Mouse (Mus musculus): ENCODE measurements around the gene Syk.

Syk gene

GRCm38 (mm10) chr13:52600015-52600643 is 17.2 kb downstream of the Syk start:
- DNase-seq (ENCODE audit: low spot score) = no peak

- no peak for DNase-seq (ENCODE audit: low spot score)
Measured at GRCm38 (mm10) chr13:52602752-52603151, 19.8 kb downstream of the Syk start.

DNA sequence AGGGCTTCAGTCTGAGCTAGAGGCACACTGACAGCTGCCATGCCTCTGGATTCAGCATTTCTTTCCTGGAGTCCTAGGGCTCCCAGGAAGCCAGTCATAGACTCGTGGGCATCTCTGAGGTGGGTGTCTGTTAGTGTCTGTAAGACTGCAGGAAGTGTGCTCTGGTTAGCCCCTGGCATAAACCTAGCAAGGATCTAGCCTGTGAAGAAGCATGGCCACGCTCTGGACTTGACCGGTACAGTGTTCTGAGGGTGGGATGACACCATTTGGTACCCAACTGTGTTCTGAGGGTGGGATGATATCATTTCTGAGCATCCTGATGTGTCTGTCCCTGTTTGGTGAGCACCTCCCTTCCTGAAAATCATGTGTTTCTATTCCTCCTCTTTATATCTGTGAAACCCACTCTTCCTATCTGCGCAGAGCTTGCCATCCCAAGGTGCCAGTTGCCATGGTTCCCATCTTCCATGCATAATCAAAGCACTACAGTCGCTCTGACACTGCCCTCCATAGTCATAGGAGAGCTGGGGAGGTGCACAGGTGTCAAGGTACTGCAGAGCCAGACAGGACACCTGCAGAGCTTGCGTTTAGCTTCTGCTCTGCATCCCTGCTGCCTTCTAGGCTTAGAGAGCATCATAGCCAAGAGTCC is 20.9 kb downstream of the Syk start:
- no peak for DNase-seq (ENCODE audit: low spot score)

- DNase-seq (ENCODE audit: low spot score) = no peak
Measured at GRCm38 (mm10) chr13:52605006-52605405, 22.0 kb downstream of the Syk start.

- no peak for DNase-seq (ENCODE audit: low spot score)
Measured at GRCm38 (mm10) chr13:52605911-52606310, 22.9 kb downstream of the Syk start.

DNA sequence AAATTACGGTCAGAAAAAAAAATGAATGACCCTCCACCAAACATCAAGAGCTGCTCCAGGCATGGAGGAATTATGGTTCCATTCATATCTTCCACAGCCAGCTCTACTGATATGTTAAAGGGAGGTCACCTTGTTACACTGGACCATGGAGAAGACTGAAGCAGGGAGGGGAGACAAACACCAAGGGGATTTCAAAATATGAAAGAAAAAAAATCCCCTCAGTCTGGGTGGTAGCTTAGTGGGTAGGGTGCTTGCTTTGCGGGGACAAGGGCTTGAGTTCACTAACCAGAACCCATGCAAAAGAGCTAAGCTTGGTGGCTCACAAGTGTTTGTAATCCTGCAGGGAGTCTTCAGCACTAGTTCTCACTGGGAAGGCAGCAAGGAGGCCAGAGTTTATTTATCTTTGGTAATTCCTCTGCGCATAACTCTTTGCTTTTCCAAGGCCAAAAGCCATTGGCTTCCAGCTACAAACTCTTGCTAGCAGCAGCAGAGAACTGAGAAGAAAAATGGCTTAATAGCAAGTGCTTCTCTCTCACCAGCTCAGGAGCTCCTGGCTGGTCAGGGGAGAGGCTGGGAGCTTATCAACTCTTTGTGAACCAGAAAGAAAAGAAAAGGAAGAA is 23.8 kb downstream of the Syk start:
- DNase-seq (ENCODE audit: low spot score) = no peak

DNA sequence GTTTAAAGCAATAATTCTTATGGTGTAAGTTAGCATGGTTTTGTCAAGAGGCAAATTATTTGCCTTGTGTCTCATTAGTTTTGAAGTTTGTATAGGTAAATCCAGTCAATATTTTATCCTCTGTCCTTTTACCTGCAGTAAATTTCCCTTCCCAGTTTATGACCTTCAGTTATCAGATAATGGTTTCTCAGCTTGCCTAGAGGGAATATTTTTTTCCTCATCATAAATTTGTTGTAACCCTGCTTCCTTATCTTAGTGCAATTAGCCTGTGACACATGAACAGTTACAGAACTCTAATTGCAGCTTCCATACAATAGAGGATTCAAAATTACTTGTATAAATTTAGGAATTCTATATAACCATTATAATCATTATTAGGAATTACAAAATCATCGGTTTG is 25.0 kb downstream of the Syk start:
- DNase-seq (ENCODE audit: low spot score) = no peak

DNA sequence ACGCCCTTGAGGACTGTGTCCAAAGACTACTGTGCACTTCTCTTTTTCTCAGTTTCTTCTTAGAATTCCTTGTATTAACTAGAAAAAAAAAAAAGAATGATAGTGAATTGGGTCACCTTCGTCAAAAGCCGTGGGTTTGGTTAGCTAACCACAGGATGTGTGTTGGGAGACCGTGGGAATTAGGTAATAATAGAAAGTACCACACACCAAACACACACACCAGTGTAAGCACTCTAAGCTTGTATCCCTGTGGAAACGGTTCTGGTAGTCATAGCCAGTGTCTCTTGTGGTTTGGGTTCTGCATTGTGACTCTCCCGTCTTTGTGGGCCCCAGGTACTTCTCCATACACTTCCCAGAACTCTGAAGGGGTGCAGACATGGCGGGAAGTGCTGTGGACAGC is 27.5 kb downstream of the Syk start:
- DNase-seq (ENCODE audit: low spot score) = no peak

DNA sequence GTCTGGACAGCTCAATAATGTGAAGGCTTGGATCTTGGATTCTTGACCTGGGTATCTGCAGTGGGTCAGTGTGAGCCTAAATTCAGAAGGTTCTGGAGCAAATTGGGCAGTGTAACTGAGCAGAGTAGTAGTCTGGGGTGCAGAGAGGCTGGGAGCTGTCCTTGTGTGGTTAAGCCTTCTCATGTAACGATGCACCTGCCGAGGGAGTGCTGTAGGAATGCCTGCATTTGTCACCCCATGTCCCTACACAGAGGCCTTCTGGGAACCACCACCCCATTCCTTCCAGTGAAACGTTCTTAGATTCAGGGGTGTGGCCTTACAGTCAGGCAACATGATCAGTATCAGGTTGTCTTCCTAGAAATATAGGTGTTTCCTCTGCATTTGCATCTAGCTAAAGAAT is 30.3 kb downstream of the Syk start:
- no peak for DNase-seq (ENCODE audit: low spot score)

- DNase-seq (ENCODE audit: low spot score) = no peak
Measured at GRCm38 (mm10) chr13:52615085-52615484, 32.1 kb downstream of the Syk start.

- DNase-seq (ENCODE audit: low spot score) = no peak
Measured at GRCm38 (mm10) chr13:52617096-52617714, 34.2 kb downstream of the Syk start.

DNA sequence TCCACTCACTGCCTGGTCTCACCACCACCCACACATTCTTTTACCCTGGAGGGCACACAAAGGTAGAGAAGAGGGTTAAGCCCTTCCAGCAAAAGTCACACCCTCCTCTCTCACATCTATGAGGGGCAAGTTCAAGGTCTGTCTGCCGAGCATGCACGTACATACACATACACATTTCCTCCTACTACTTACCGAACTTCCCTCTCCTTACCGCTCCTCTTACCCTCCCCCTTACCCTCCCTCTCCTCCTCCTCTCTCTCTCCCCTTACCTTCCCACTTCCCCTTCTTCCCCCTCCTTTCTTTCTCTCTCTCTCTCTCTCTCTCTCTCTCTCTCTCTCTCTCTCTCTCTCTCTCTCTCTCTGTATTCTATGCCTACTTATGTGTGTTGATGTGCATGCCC is 35.6 kb downstream of the Syk start:
- no peak for DNase-seq (ENCODE audit: low spot score)

- no peak for DNase-seq (ENCODE audit: low spot score)
Measured at GRCm38 (mm10) chr13:52619482-52619881, 36.5 kb downstream of the Syk start.

DNA sequence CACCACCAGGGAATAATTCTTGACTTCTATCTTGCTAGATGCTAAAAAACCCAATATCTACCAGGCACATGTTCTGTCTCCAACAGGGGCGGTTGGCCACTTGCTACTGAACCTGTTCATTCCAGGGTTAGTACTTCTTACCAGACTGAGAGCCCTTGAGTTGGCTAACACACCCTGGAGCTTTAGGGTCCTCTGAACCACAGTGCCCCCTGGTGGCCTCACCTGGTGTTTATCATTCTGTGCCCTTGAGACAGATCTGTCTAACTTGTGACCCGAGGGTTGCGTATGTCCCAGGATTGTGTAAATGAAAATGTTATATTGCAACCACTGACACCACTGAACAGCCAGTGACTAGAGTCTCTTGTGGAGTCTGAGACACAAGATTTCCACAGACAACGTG is 41.1 kb downstream of the Syk start:
- peak; percentile 63 for DNase-seq (ENCODE audit: low spot score)

DNA sequence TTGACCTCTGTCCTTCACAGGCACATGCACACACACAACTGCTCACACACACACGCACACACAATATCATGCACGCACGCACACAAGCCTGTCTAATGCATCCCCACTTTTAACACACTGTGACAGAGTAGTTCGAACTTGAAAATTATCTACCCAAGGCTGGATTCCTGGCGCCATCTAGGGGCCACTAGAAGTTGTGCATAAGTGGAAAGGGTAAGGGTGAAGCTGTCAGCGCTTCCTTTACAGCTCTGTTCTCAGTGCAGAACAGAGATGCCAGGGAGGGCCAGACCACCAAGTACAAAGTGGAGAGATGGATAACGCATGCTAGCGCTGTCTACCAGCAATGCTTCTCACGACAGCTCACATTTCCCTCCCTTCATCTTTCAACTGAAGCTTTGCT is 45.6 kb downstream of the Syk start:
- no peak for DNase-seq (ENCODE audit: low spot score)

GRCm38 (mm10) chr13:52631624-52632023 is 48.7 kb downstream of the Syk start:
- DNase-seq (ENCODE audit: low spot score) = no peak

GRCm38 (mm10) chr13:52635484-52635883 is 52.5 kb downstream of the Syk start:
- no peak for DNase-seq (ENCODE audit: low spot score)

DNA sequence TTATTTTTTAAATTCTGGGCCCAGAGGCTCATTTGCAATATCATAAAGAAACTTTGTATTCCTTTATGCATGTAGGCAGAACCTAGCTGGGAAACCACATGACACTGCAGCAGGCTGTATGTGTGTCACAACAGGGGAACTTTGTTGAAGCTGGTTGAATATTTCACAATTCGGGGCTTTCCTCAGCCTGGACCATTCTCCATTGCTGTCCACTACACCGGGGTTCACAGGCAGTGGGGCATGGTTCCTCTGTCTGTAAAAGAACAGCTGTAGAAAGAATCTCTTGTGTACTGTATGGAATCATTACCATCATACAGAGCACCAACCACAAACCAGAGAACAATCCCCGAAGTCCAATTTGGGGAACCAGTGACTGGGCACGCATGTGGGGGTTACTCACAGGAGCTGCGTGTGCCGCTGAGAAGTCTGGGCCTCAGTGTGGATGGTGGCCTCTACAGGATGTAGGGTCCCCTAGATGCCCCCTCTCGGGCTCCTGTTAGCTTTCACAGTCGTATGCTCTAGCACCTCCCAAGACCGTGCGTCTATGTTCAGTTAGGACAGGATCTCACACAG is 53.3 kb downstream of the Syk start:
- DNase-seq (ENCODE audit: low spot score) = no peak

DNA sequence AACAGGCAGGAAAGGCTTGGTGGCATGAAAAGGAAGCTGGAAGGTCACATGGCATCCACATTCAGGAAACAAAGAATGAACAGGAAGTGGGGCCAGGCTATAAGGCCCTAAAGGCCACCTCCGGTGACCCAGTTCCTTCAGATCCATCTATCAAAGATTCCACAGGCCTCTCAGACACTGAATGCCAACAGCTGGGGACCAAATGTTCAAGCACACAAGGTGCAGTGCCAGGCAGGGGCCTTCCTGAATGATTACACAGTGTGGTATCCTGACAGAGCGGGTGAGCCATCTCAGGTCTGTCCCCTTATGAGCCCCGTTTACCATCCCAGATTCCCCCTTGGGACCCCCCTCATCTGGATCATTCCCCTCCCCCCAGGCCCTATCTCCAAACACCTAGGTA is 63.6 kb downstream of the Syk start:
- no peak for DNase-seq (ENCODE audit: low spot score)

DNA sequence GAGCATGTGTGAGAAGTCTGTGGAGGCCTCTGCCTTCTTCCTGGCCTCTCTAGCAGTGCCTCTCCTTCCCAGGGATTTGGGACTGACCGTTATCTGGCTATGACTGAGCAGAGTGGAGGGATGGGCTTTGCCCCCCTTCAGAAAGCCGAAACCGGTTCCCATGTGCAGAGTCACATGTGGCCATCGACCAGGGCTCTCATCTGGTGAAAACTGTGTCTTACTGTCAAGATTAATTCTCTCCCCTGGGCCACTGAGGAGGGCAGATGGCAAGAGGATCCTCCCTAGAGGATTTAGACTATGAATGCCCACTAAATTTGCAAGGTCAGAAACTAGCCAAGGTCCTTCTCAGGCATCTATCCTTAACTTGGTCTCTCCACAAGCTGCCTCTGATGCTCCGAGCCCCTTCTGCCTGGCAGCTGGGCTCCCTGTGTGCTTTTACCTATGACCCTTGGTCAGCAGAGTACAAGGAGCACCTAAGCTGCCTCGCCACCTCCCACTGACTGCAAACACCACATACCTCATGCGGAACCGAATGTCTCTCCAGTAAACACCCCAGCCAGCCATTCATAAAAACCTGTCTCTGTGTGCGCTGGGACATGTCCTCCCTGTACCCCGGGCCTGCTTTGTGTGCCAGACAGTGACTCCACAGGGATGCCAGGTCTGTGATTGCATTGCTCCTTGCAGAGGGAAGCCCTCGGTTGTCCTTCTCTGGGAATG is 65.2 kb downstream of the Syk start:
- DNase-seq (ENCODE audit: low spot score) = no peak

DNA sequence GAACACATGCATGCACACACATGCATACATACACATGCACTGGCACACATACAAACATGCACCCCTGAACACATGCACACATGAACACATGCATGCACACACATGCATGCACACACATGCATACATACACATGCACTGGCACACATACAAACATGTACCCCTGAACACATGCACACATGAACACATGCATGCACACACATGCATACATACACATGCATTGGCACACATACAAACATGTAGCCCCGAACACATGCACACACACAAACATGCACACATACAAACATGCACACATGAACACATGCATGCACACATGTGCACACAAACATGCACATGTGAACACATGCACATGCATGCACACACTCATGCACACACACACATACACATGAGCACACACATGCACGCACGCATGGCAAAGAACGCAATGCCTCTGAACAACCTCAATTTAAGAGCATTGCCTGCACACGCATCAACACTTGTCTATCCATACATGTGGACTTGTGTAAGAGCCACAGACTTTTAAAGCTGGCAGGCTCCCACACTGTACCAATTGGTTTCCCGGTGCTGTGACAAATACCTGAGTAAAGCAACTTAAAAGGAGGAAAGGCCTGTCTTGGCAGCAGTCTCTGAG is 66.9 kb downstream of the Syk start:
- DNase-seq (ENCODE audit: low spot score) = no peak
